Comparison of ENCODE assay signal across 9 mouse cellular contexts in genomic region chr7:66222621-66223091, GRCm38 (mm10).
DNase-seq lines count a peak whose midpoint lies in the region; ATAC-seq and TF ChIP-seq lines count a peak whose summit lies in the region.
"Had no signal": no experiment of that assay in that cellular context is flagged by ENCODE, and none has a peak within 500 bp of the region (broad histone marks: within the 10 kb centered on the region; RNA-seq: fewer than 3 reads in every experiment).

No protein-coding gene starts in this region.

- no peak for ATAC-seq in hindbrain, embryonic 12.5 days (ENCODE audit: low FRiP score)
- no peak for ATAC-seq in hindbrain, embryonic 16.5 days
- ATAC-seq in neural tube, embryonic 12.5 days (ENCODE audit: low FRiP score, low read depth): no peak

- peaks cover 13% of the 10 kb centered on the region for H3K4me1 ChIP-seq in hindbrain, embryonic 12.5 days
- peaks cover 8% of the 10 kb centered on the region for H3K4me1 ChIP-seq in hindbrain, embryonic 16.5 days (ENCODE audit: control insufficient read depth, insufficient read depth, low read depth, low read length)
- peaks cover 13% of the 10 kb centered on the region for H3K4me1 ChIP-seq in kidney, adult 2 months (ENCODE audit: control insufficient read depth, insufficient read depth, low read length)
- peaks cover 17% of the 10 kb centered on the region for H3K4me1 ChIP-seq in neural tube, embryonic 12.5 days
- H3K4me1 ChIP-seq in cerebellum, adult 2 months (ENCODE audit: control insufficient read depth, insufficient read depth, low read length): peaks cover 5% of the 10 kb centered on the region

- H3K4me2 ChIP-seq in hindbrain, embryonic 12.5 days (replicated peaks): no peak overlapping the region; the same call in 1 of the 2 replicates
- H3K4me2 ChIP-seq in hindbrain, embryonic 16.5 days (ENCODE audit: low read length): no peak overlapping the region
- peak overlapping the region; percentile 27; the same call in 1 of the 2 replicates for H3K4me2 ChIP-seq in neural tube, embryonic 12.5 days (replicated peaks)

- H3K9ac ChIP-seq in hindbrain, embryonic 12.5 days: no peak overlapping the region
- H3K9ac ChIP-seq in hindbrain, embryonic 16.5 days (ENCODE audit: low read depth, low read length): no peak overlapping the region
- H3K9ac ChIP-seq in neural tube, embryonic 12.5 days: no peak overlapping the region

- DNase-seq in embryo, embryonic 11 days: peak; percentile 66
- peak; percentile 85 for DNase-seq in kidney, adult 2 months
- DNase-seq in thymus, postnatal 14 days: no peak
- DNase-seq in spleen, adult 12 weeks (ENCODE audit: low spot score): no peak
- DNase-seq in cerebellum, adult 2 months: no peak
- DNase-seq: gastrocnemius, postnatal 10 days had no signal

- H3K4me3 ChIP-seq in hindbrain, embryonic 12.5 days: no peak overlapping the region
- H3K4me3 ChIP-seq in hindbrain, embryonic 16.5 days (ENCODE audit: low read length): no peak overlapping the region
- no peak overlapping the region for H3K4me3 ChIP-seq in kidney, adult 2 months (ENCODE audit: insufficient read depth, low read depth, low read length)
- no peak overlapping the region for H3K4me3 ChIP-seq in neural tube, embryonic 12.5 days
- no peak overlapping the region for H3K4me3 ChIP-seq in cerebellum, adult 2 months (replicated peaks; ENCODE audit: insufficient read depth, low read depth, low read length)

- H3K9me3 ChIP-seq in hindbrain, embryonic 12.5 days (replicated peaks): 0 out of 2 replicates have a peak, but pooled peaks cover 3% of the 10 kb centered on the region
- H3K9me3 ChIP-seq in hindbrain, embryonic 16.5 days (ENCODE audit: control insufficient read depth, low read length): 0 out of 2 replicates have a peak, but pooled peaks cover 2% of the 10 kb centered on the region
- no peaks in the 10 kb centered on the region for H3K9me3 ChIP-seq in neural tube, embryonic 12.5 days

- no peaks in the 10 kb centered on the region for H3K36me3 ChIP-seq in hindbrain, embryonic 12.5 days
- H3K36me3 ChIP-seq in hindbrain, embryonic 16.5 days (ENCODE audit: control insufficient read depth, insufficient read depth, low read length): no peaks in the 10 kb centered on the region
- H3K36me3 ChIP-seq in kidney, adult 2 months (ENCODE audit: control insufficient read depth, insufficient read depth, low read length): no peaks in the 10 kb centered on the region
- no peaks in the 10 kb centered on the region for H3K36me3 ChIP-seq in neural tube, embryonic 12.5 days

- WGBS in hindbrain, embryonic 12.5 days: 11% methylated on average over 8 of the region's 8 CpGs
- WGBS in hindbrain, embryonic 16.5 days: 15% methylated on average over 8 of the region's 8 CpGs
- WGBS in kidney, adult 2 months: 23% methylated on average over 8 of the region's 8 CpGs
- WGBS in neural tube, embryonic 12.5 days: 12% methylated on average over 8 of the region's 8 CpGs
- WGBS in cerebellum, adult 2 months: 64% methylated on average over 8 of the region's 8 CpGs

- H3K27me3 ChIP-seq in hindbrain, embryonic 12.5 days: no peaks in the 10 kb centered on the region
- H3K27me3 ChIP-seq in hindbrain, embryonic 16.5 days (replicated peaks; ENCODE audit: control insufficient read depth, insufficient read depth, low read length): no peaks in the 10 kb centered on the region
- no peaks in the 10 kb centered on the region for H3K27me3 ChIP-seq in kidney, adult 2 months (replicated peaks; ENCODE audit: control insufficient read depth, insufficient read depth, low read length)
- no peaks in the 10 kb centered on the region for H3K27me3 ChIP-seq in neural tube, embryonic 12.5 days (replicated peaks)
- H3K27me3 ChIP-seq in cerebellum, adult 2 months (ENCODE audit: control insufficient read depth, insufficient read depth, low read length): no peaks in the 10 kb centered on the region

- TF ChIP-seq POLR2A in kidney, adult 2 months (IDR thresholded peaks at IDR 0.05; ENCODE audit: low read depth, low read length): no peak
- no peak for TF ChIP-seq POLR2A in cerebellum, adult 2 months (IDR thresholded peaks at IDR 0.05; ENCODE audit: borderline replicate concordance, insufficient read depth, low read length)

- TF ChIP-seq CTCF in kidney, adult 2 months (conservative IDR thresholded peaks at IDR 0.05; ENCODE audit: insufficient read depth, insufficient read length, low read depth, low read length): no peak
- TF ChIP-seq CTCF in cerebellum, adult 2 months (IDR thresholded peaks at IDR 0.05; ENCODE audit: borderline replicate concordance, insufficient read depth, low read depth, low read length): no peak

- peak overlapping the region; percentile 40; the same call in 1 of the 2 replicates for H3K27ac ChIP-seq in hindbrain, embryonic 12.5 days
- no peak overlapping the region for H3K27ac ChIP-seq in hindbrain, embryonic 16.5 days (ENCODE audit: low read depth, low read length)
- peak overlapping the region; percentile 94 for H3K27ac ChIP-seq in kidney, adult 2 months (ENCODE audit: insufficient read depth, low read depth, low read length)
- no peak overlapping the region for H3K27ac ChIP-seq in neural tube, embryonic 12.5 days
- no peak overlapping the region for H3K27ac ChIP-seq in cerebellum, adult 2 months (ENCODE audit: insufficient read depth, low read length)

Comparison
In these comparisons a context has a peak if more than half of its experiments do, and no peak if none do; other contexts are left out.
1. H3K27ac ChIP-seq: peak in hindbrain, embryonic 12.5 days (single experiment) and kidney, adult 2 months (single experiment); none in hindbrain, embryonic 16.5 days (single experiment), neural tube, embryonic 12.5 days (single experiment) and cerebellum, adult 2 months (single experiment).
2. DNase-seq: peak in embryo, embryonic 11 days (single experiment) and kidney, adult 2 months (single experiment); none in thymus, postnatal 14 days (single experiment), spleen, adult 12 weeks (single experiment) and cerebellum, adult 2 months (0 of 2).